Mouse (Mus musculus): ENCODE results near the gene Psmd13. TPM values are rescaled to one million over a fixed set of nuclear protein-coding genes. Genes with fewer than 3 reads are reported as not detected.

Psmd13 gene
- polyA plus RNA-seq, 1 experiment from 2014 or later, result 187 TPM

- Histone ChIP-seq H3K4me3 (no peak overlapping the region), H3K36me3 (no peaks in the 10 kb centered on the region), H3K4me1 (replicated peaks) (peaks cover 4% of the 10 kb centered on the region; the same call in 1 of the 2 replicates), H3K27ac (ENCODE audit: poor library complexity, severe bottlenecking) (no peak overlapping the region), H3K4me2 (no peak overlapping the region), H3K9ac (no peak overlapping the region), H3K27me3 (replicated peaks) (peaks cover 57% of the 10 kb centered on the region), H3K9me3 (replicated peaks) (no peaks in the 10 kb centered on the region)
- ATAC-seq (ENCODE audit: insufficient number of reproducible peaks, low FRiP score), result no peak
- WGBS, result 62% methylated on average over 4 of the region's 4 CpGs
These were observed 36.1 kb upstream of the Psmd13 start for GRCm38 (mm10) chr7:140845683-140846082.

GRCm38 (mm10) chr7:140846676-140847075 is 35.1 kb upstream of the Psmd13 start:
- H3K4me2 ChIP-seq, result no peak overlapping the region
- no peaks in the 10 kb centered on the region for H3K9me3 ChIP-seq (replicated peaks)
- H3K36me3 ChIP-seq, result peaks cover 5% of the 10 kb centered on the region
- no peak for ATAC-seq (ENCODE audit: insufficient number of reproducible peaks, low FRiP score)
- 79% methylated on average over 10 of the region's 10 CpGs for WGBS
- H3K27me3 ChIP-seq (replicated peaks), result peaks cover 47% of the 10 kb centered on the region
- no peak overlapping the region for H3K9ac ChIP-seq
- peaks cover 4% of the 10 kb centered on the region; the same call in 1 of the 2 replicates for H3K4me1 ChIP-seq (replicated peaks)
- H3K27ac ChIP-seq (ENCODE audit: poor library complexity, severe bottlenecking), result no peak overlapping the region
- H3K4me3 ChIP-seq, result no peak overlapping the region

- 53% methylated on average over 11 of the region's 11 CpGs for WGBS
These were observed 33.8 kb upstream of the Psmd13 start, which contains the start of gene Odf3 for GRCm38 (mm10) chr7:140847755-140848580. Gene Odf3, plus strand, starts transcription at chr7:140847805.

GRCm38 (mm10) chr7:140848591-140848990 is 33.2 kb upstream of the Psmd13 start:
- no peak overlapping the region for H3K4me3 ChIP-seq
- H3K9me3 ChIP-seq (replicated peaks), result no peaks in the 10 kb centered on the region
- WGBS, result 84% methylated on average over 10 of the region's 10 CpGs
- no peak overlapping the region for H3K27ac ChIP-seq (ENCODE audit: poor library complexity, severe bottlenecking)
- H3K4me1 ChIP-seq (replicated peaks), result peaks cover 4% of the 10 kb centered on the region; the same call in 1 of the 2 replicates
- no peak overlapping the region for H3K9ac ChIP-seq
- H3K27me3 ChIP-seq (replicated peaks), result peaks cover 30% of the 10 kb centered on the region
- H3K36me3 ChIP-seq, result peaks cover 24% of the 10 kb centered on the region
- H3K4me2 ChIP-seq, result no peak overlapping the region
- ATAC-seq (ENCODE audit: insufficient number of reproducible peaks, low FRiP score), result no peak

More at GRCm38 (mm10) chr7:140847755-140848580, 33.8 kb upstream of the Psmd13 start, which contains the start of gene Odf3:
- Histone ChIP-seq H3K4me2 (no peak within 1 kb of the TSS), H3K4me1 (replicated peaks) (peaks cover 4% of the 10 kb centered on the region; the same call in 1 of the 2 replicates), H3K27me3 (replicated peaks) (peaks cover 36% of the 10 kb centered on the region), H3K4me3 (no peak within 1 kb of the TSS), H3K27ac (ENCODE audit: poor library complexity, severe bottlenecking) (no peak within 1 kb of the TSS), H3K9ac (no peak within 1 kb of the TSS), H3K36me3 (peaks cover 18% of the 10 kb centered on the region), H3K9me3 (replicated peaks) (no peaks in the 10 kb centered on the region)
- ATAC-seq (ENCODE audit: insufficient number of reproducible peaks, low FRiP score), result no peak

- peaks cover 39% of the 10 kb centered on the region for H3K36me3 ChIP-seq
- no peak overlapping the region for H3K4me3 ChIP-seq
- ATAC-seq (ENCODE audit: insufficient number of reproducible peaks, low FRiP score), result no peak
- H3K27ac ChIP-seq (ENCODE audit: poor library complexity, severe bottlenecking), result no peak overlapping the region
- H3K9ac ChIP-seq, result no peak overlapping the region
- peaks cover 3% of the 10 kb centered on the region; the same call in 1 of the 2 replicates for H3K27me3 ChIP-seq (replicated peaks)
- no peak overlapping the region for H3K4me2 ChIP-seq
- 94% methylated on average over 4 of the region's 4 CpGs for WGBS
- H3K4me1 ChIP-seq (replicated peaks), result peaks cover 13% of the 10 kb centered on the region
- no peaks in the 10 kb centered on the region for H3K9me3 ChIP-seq (replicated peaks)
These were observed 29.9 kb upstream of the Psmd13 start for GRCm38 (mm10) chr7:140851916-140852315.

- H3K36me3 ChIP-seq, result peaks cover 39% of the 10 kb centered on the region
- H3K27ac ChIP-seq (ENCODE audit: poor library complexity, severe bottlenecking), result no peak overlapping the region
- H3K27me3 ChIP-seq (replicated peaks), result no peaks in the 10 kb centered on the region
- 86% methylated on average over 9 of the region's 9 CpGs for WGBS
- no peaks in the 10 kb centered on the region for H3K9me3 ChIP-seq (replicated peaks)
- H3K4me3 ChIP-seq, result no peak overlapping the region
- no peak overlapping the region for H3K9ac ChIP-seq
- H3K4me2 ChIP-seq, result no peak overlapping the region
- ATAC-seq (ENCODE audit: insufficient number of reproducible peaks, low FRiP score), result no peak
- peaks cover 16% of the 10 kb centered on the region for H3K4me1 ChIP-seq (replicated peaks)
These were observed 28.4 kb upstream of the Psmd13 start for GRCm38 (mm10) chr7:140853386-140853785.

- peaks cover 22% of the 10 kb centered on the region for H3K4me1 ChIP-seq (replicated peaks)
- H3K4me2 ChIP-seq, result peak overlapping the region; percentile 87; the same call in 1 of the 2 replicates
- peak overlapping the region; percentile 70; the same call in 1 of the 2 replicates for H3K4me3 ChIP-seq
- H3K36me3 ChIP-seq, result peaks cover 50% of the 10 kb centered on the region
- ATAC-seq (ENCODE audit: insufficient number of reproducible peaks, low FRiP score), result no peak
- H3K27ac ChIP-seq (ENCODE audit: poor library complexity, severe bottlenecking), result no peak overlapping the region
- 91% methylated on average over 18 of the region's 18 CpGs for WGBS
- H3K9ac ChIP-seq, result no peak overlapping the region
- no peaks in the 10 kb centered on the region for H3K9me3 ChIP-seq (replicated peaks)
- H3K27me3 ChIP-seq (replicated peaks), result no peaks in the 10 kb centered on the region
These were observed 27.3 kb upstream of the Psmd13 start for GRCm38 (mm10) chr7:140854483-140854882.

- Histone ChIP-seq H3K9ac (peak overlapping the region; percentile 87), H3K9me3 (replicated peaks) (no peaks in the 10 kb centered on the region), H3K27me3 (replicated peaks) (no peaks in the 10 kb centered on the region), H3K4me3 (peak overlapping the region; percentile 70), H3K4me2 (peak overlapping the region; percentile 87), H3K27ac (ENCODE audit: poor library complexity, severe bottlenecking) (0 out of 2 replicates have a peak overlapping the region, but pooled peaks have one; percentile 87), H3K4me1 (replicated peaks) (peaks cover 22% of the 10 kb centered on the region), H3K36me3 (peaks cover 57% of the 10 kb centered on the region)
- WGBS, result 70% methylated on average over 9 of the region's 9 CpGs
- no peak for ATAC-seq (ENCODE audit: insufficient number of reproducible peaks, low FRiP score)
These were observed 26.6 kb upstream of the Psmd13 start for GRCm38 (mm10) chr7:140855181-140855580.

- under 1% methylated on average over 51 of the region's 51 CpGs for WGBS
- H3K9ac ChIP-seq, result peak within 1 kb of the TSS; percentile 87
- no peaks in the 10 kb centered on the region for H3K9me3 ChIP-seq (replicated peaks)
- H3K36me3 ChIP-seq, result peaks cover 66% of the 10 kb centered on the region
- H3K27me3 ChIP-seq (replicated peaks), result no peaks in the 10 kb centered on the region
- H3K27ac ChIP-seq (ENCODE audit: poor library complexity, severe bottlenecking), result peak within 1 kb of the TSS; percentile 87
- H3K4me1 ChIP-seq (replicated peaks), result peaks cover 22% of the 10 kb centered on the region
- peak within 1 kb of the TSS; percentile 87 for H3K4me2 ChIP-seq
- peak within 1 kb of the TSS; percentile 70 for H3K4me3 ChIP-seq
- peak; percentile 78 for ATAC-seq (ENCODE audit: insufficient number of reproducible peaks, low FRiP score)
These were observed 25.6 kb upstream of the Psmd13 start, which contains the start of gene Gm45785 for GRCm38 (mm10) chr7:140855860-140856784. Gene Gm45785, minus strand, starts transcription at chr7:140856331.

- H3K4me3 ChIP-seq, result peak within 1 kb of the TSS; percentile 70
- H3K4me2 ChIP-seq, result peak within 1 kb of the TSS; percentile 87
- ATAC-seq (ENCODE audit: insufficient number of reproducible peaks, low FRiP score), result peak; percentile 88
- H3K27ac ChIP-seq (ENCODE audit: poor library complexity, severe bottlenecking), result peak within 1 kb of the TSS; percentile 87
- H3K9ac ChIP-seq, result peak within 1 kb of the TSS; percentile 87
- H3K9me3 ChIP-seq (replicated peaks), result no peaks in the 10 kb centered on the region
- peaks cover 22% of the 10 kb centered on the region for H3K4me1 ChIP-seq (replicated peaks)
- under 1% methylated on average over 50 of the region's 50 CpGs for WGBS
- H3K36me3 ChIP-seq, result peaks cover 67% of the 10 kb centered on the region
- no peaks in the 10 kb centered on the region for H3K27me3 ChIP-seq (replicated peaks)
These were observed 24.8 kb upstream of the Psmd13 start, which contains the start of gene Ric8a for GRCm38 (mm10) chr7:140856785-140857549. Gene Ric8a, plus strand, starts transcription at chr7:140856957.

Data from heart, embryonic 12.5 days (tissue).